Mouse (Mus musculus) mesoderm, embryonic 11.5 days (tissue): ENCODE results near the gene Pwp2.
"Not testable (repeated sequence)": the region's sequence is repeated elsewhere in the genome, so short reads cannot be mapped to it uniquely, and the experiment has no call there.

Experiments used
- DNase-seq: peaks from one replicate; pipeline ENCODE4 v3.0.0-alpha.2; 2012; ENCODE audit warnings: low read depth, low spot score

The Pwp2 gene

DNA sequence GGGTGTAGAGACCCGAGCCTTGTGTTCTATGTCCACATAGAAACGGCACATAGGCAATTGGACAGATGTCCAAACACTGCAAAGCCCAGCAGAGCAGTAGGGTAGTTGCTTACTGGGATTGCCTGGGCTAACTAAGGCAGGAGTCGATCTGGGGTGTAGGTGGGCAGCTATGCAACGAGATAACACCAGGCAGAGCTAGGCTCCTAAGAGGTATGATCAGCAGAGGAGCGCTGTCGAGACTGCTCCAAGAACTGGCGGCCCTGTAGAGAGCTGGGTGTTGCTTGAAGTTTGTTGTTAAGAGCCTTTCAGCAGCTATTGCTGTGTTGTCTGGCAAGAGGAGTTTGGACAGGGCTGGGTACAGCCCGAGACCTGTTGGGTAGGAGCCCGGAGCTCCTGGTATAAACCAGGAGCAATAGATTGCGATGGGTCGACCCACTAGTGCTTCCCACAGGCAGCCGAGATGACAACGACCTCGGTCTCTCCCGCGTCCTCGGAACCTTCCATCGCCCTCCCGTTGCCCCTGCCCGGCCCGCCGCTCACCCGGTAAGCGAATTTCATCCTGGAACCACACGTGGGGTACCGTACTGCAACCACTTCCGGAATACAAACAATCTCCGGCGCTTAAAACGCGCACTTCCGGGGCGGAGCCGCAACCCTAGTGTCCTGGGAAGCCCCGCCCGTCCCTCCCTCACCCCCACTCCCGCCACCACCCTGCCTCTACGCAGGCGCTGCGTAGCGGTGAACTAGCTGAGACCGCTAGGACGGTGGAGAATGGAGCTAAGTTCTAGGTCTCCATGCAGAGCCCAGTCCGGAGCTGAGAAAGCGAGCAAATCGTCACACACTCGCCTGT is at the start of gene Pwp2:
Gene Pwp2, minus strand, starts transcription at position 619 of the 850 bp plus-strand sequence.
- peak; percentile 95 for DNase-seq

DNA sequence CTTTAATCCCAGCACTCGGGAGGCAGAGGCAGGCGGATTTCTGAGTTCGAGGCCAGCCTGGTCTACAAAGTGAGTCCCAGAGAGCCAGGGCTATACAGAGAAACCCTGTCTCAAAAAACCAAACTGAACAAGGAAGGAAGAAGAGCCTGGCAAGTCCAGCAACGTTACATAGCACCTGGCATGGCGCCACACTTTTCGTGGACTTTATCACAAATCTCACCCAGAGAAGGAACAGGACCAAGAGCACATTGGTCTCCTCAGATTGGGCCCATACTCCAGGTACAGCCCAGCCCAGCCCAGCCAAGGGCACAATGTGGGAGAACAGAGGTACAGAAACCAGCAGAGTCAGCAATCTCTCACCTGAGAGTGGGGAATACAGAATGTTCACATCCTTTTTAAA is 48.8 kb upstream of the Pwp2 start:
- DNase-seq, result no peak

DNA sequence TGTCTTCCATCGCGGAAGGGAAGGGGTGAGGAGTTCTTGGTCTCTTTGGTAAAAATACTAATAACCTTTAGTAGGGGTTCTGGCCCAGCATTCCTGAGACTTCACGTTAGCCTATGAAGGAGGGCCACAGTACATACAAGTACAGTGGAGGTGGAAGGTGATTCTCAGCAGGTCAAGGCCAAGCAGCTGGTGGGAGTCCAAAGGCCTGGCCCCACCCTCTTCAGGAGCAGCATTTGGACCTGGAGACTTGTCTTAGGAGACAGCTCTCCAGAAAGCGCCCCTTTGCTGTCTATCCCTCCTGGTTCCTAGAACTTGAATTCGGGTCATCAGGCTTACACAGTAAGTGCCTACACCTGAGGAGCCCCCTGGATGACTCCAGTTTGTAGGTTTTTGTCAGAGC is 48.2 kb upstream of the Pwp2 start:
- no peak for DNase-seq

- no peak for DNase-seq
Measured at GRCm38 (mm10) chr10:78232301-78232980, 47.5 kb upstream of the Pwp2 start.

DNA sequence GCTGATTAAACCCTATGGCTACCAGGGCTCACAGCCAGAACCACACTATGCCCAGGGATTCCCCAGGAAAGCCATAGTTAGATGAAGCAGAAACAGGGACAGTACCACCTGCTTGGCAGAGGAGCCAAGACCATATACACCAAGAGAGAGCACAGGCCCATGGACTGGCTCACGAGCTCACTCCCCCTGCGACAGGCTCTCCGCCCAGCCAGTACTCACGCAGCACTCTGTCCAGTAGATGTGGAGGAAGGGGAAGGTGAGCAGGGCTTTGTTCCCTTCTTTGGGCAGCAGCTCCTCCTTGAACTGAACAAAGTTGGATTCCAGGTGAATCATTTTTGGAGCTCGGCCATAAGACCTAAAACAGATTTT is 43.6 kb upstream of the Pwp2 start:
- no peak for DNase-seq

GRCm38 (mm10) chr10:78227875-78228559 is 43.1 kb upstream of the Pwp2 start:
- DNase-seq, result no peak

DNA sequence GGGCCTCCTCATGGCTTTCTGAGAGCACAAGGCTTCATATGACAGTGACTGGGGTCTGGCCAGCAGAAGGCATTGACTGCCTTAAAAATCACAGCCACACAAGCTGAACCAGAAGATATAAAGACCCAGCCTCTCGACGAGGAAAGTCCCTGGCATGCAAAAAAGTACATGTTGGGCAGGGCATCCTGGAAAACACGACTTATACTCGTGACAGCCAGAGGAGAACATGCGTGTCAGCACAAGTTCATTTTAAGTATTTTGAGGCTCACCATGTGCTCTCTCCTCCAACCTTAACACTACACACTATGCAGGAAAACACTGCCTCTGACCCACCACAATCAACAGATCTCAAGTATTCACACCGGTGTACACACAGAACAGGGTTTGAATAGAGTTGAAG is 39.2 kb upstream of the Pwp2 start:
- no peak for DNase-seq

- DNase-seq, result no peak
Measured at GRCm38 (mm10) chr10:78222908-78223307, 38.0 kb upstream of the Pwp2 start.

DNA sequence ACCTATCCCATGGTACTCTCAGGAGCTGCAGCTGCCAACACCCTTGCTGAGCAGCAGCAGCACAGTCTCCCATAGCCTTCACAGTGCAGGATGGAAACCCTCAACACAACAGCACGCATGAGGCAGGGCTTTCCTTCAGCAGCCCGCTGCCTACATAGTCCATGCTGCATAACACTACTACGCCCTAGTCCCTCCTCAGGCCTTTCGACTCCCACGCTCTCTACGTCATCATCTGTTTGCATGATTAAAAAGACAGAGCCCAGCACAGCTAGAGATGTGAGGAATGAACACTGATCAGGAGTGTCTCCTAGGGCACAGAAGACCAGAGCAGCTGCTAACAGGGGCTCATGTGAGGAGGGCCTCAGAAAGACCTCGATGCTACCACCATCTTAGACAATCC is 36.4 kb upstream of the Pwp2 start:
- DNase-seq, result no peak

GRCm38 (mm10) chr10:78219528-78219927 is 34.6 kb upstream of the Pwp2 start:
- DNase-seq, result no peak

GRCm38 (mm10) chr10:78218576-78218975 is 33.6 kb upstream of the Pwp2 start:
- no peak for DNase-seq

- no peak for DNase-seq
Measured at GRCm38 (mm10) chr10:78216376-78217083, 31.6 kb upstream of the Pwp2 start.

DNA sequence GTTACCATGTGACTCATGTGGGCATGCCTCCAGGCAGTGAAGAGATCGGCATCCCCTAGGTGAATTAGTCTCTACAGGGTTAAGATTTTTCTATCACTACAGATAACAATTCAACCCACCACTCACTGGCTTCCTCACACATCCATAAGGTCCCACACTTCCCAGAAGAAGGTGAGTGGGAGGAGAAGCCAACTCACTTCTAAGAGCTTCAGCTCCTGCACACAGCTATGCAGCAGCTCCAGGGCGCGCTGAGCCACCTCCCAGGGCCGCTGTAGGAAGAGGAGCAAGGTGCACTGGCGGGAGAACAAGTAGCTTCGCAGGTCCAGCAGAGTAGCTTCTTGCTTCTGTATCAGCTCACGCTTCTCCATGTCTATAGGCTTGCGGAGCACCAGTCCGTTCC is 29.4 kb upstream of the Pwp2 start:
- no peak for DNase-seq

DNA sequence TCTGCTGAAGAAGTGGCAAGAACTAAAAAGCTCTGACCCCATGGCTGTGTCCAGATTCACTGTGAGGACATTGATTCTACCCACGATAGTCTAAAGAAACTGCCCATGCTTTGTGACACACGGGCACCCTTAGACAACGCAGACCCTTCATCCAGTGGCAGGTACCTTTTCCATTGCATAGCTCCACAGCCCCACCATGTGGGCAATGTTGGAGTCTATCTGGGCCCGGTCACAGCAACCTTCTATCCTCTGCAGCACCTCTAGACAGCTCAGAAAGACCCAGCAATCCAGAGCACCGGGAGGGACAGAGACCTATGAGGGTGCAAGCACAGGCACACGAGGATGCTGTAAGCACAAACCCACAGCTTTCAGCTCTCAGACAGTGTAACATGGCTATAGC is 26.4 kb upstream of the Pwp2 start:
- peak; percentile 3 for DNase-seq

DNA sequence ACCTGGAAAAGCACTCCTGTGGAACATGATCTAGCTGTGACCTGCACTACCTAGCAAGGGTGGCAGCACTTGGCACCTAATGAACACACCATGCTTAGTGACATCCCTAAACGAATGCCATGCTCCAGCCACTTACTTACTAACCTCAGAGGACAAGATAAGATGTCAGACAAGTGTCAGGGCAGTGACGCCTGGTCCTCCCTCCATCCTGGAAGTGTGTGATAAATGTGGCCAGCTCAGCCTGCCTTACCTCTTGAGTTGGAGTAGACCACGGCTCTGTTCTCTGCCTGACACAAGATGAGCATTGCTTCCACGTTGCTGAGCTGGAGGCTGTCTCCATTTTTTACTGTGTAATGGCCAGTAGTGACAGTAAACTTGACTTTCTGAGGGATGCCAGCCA is 16.2 kb upstream of the Pwp2 start:
- no peak for DNase-seq

GRCm38 (mm10) chr10:78192933-78193332 is 8.0 kb upstream of the Pwp2 start:
- DNase-seq, result no peak

- not testable (repeated sequence) for DNase-seq
Measured at GRCm38 (mm10) chr10:78186076-78186475, 1.1 kb upstream of the Pwp2 start.

GRCm38 (mm10) chr10:78185381-78185725 is 404 bp upstream of the Pwp2 start:
- no peak for DNase-seq

DNA sequence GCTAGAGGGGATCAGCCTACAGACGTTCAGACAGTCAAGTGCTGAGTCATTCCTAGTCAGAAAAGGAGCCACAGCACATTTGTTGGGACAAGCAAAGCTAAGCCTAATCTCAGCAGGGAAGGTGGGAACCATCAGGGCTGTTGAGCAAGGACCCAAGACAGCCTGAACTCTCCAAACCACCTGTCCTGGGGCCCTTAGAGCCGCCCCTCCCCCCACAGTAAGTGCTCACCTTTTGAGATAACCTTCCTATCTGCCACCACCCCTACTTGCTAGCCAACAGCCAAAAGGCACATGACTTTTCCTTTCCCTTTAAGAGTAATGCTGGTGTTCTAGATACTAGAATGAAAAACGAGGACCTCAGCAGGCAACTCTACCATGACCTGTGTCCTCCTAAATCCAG is 1.4 kb downstream of the Pwp2 start:
- no peak for DNase-seq

- no peak for DNase-seq
Measured at GRCm38 (mm10) chr10:78182321-78182720, 2.6 kb downstream of the Pwp2 start.

GRCm38 (mm10) chr10:78174474-78174873 is 10.5 kb downstream of the Pwp2 start:
- DNase-seq, result no peak

GRCm38 (mm10) chr10:78171581-78171980 is 13.4 kb downstream of the Pwp2 start:
- no peak for DNase-seq
